Mouse (Mus musculus): Measurements from ENCODE around the gene Luc7l3.
"Not testable (repeated sequence)": the region's sequence is repeated elsewhere in the genome, so short reads cannot be mapped to it uniquely, and the experiment has no call there.

Luc7l3 gene

GRCm38 (mm10) chr11:94290062-94290740 lies 31.6 kb downstream of the Luc7l3 start:
- DNase-seq: no peak

GRCm38 (mm10) chr11:94287105-94287504 lies 34.7 kb downstream of the Luc7l3 start:
- DNase-seq: no peak

GRCm38 (mm10) chr11:94285886-94286574 lies 35.8 kb downstream of the Luc7l3 start:
- no peak for DNase-seq

- DNase-seq: no peak
These were observed 38.2 kb downstream of the Luc7l3 start for GRCm38 (mm10) chr11:94283536-94284099.

- no peak for DNase-seq
These were observed 39.5 kb downstream of the Luc7l3 start for GRCm38 (mm10) chr11:94282291-94282690.

GRCm38 (mm10) chr11:94281199-94282181 lies 40.3 kb downstream of the Luc7l3 start, which contains the start of gene Gm21885:
Gm21885 (plus strand) TSS chr11:94281873.
- peak; percentile 42 to 44 for DNase-seq

GRCm38 (mm10) chr11:94276869-94277337 lies 44.9 kb downstream of the Luc7l3 start:
- peak; percentile 94 to 96 for DNase-seq

GRCm38 (mm10) chr11:94275686-94276085 lies 46.1 kb downstream of the Luc7l3 start:
- no peak for DNase-seq

- no peak for DNase-seq
These were observed 46.6 kb downstream of the Luc7l3 start for GRCm38 (mm10) chr11:94275226-94275625.

- DNase-seq: no peak
These were observed 47.5 kb downstream of the Luc7l3 start for GRCm38 (mm10) chr11:94274206-94274867.

- no peak for DNase-seq
These were observed 48.5 kb downstream of the Luc7l3 start for GRCm38 (mm10) chr11:94272960-94273927.

- DNase-seq: no peak
These were observed 50.8 kb downstream of the Luc7l3 start for GRCm38 (mm10) chr11:94271015-94271414.

- DNase-seq: no peak
These were observed 51.9 kb downstream of the Luc7l3 start for GRCm38 (mm10) chr11:94269906-94270305.

- DNase-seq: no peak
These were observed 53.0 kb downstream of the Luc7l3 start for GRCm38 (mm10) chr11:94268761-94269160.

GRCm38 (mm10) chr11:94266155-94266554 lies 55.6 kb downstream of the Luc7l3 start:
- DNase-seq: not testable (repeated sequence)

- peak; percentile 78 to 89 for DNase-seq
These were observed 56.5 kb downstream of the Luc7l3 start for GRCm38 (mm10) chr11:94265134-94265785.

- no peak for DNase-seq
These were observed 60.0 kb downstream of the Luc7l3 start for GRCm38 (mm10) chr11:94261585-94262370.

GRCm38 (mm10) chr11:94259814-94260213 lies 62.0 kb downstream of the Luc7l3 start:
- DNase-seq: no peak

GRCm38 (mm10) chr11:94257987-94258386 lies 63.8 kb downstream of the Luc7l3 start:
- DNase-seq: no peak
